Mouse (Mus musculus) testis, adult 2 months (tissue): ENCODE data around the gene Prpsap2. TPM values are rescaled to one million over a fixed set of nuclear protein-coding genes. Genes with fewer than 3 reads are reported as not detected.

Source experiments
- H3K27ac ChIP-seq: fragments of 200-500 bp; 2 replicates; pipeline ENCODE4 v1.5.1; 2012; ENCODE audit warnings: low read depth, low read length; ENCODE audit not compliant: control insufficient read depth, insufficient read depth
- H3K27me3 ChIP-seq: fragments of 200-500 bp; 2 replicates; pipeline ENCODE4 v1.6.1; 2012; ENCODE audit warnings: mild to moderate bottlenecking, low read length, moderate library complexity; ENCODE audit not compliant: control insufficient read depth, insufficient read depth
- H3K36me3 ChIP-seq: fragments of 200-500 bp; 2 replicates; pipeline ENCODE4 v1.6.1; 2012; ENCODE audit warnings: mild to moderate bottlenecking, low read length; ENCODE audit not compliant: control insufficient read depth, insufficient read depth
- H3K4me1 ChIP-seq: fragments of 200-500 bp; 2 replicates; pipeline ENCODE4 v1.6.1; 2012; ENCODE audit warnings: low read length; ENCODE audit not compliant: control insufficient read depth, insufficient read depth
- H3K4me3 ChIP-seq: fragments of 200-500 bp; 2 replicates; pipeline ENCODE4 v1.5.1; 2012; ENCODE audit warnings: low read depth, mild to moderate bottlenecking, low read length, moderate library complexity, mixed read lengths; ENCODE audit not compliant: control insufficient read depth
- CTCF ChIP-seq: fragments of 200-500 bp; IDR thresholded peaks from 2 replicates; pipeline ENCODE4 v1.5.1; 2012; ENCODE audit warnings: low read depth, mild to moderate bottlenecking, inconsistent platforms, low read length, moderate library complexity; ENCODE audit not compliant: control insufficient read depth, insufficient read depth, insufficient replicate concordance
- POLR2A ChIP-seq: fragments of 200-500 bp; IDR thresholded peaks from 2 replicates; pipeline ENCODE4 v1.6.1; 2012; ENCODE audit warnings: low read depth, mild to moderate bottlenecking, inconsistent platforms, low read length, moderate library complexity; ENCODE audit not compliant: control insufficient read depth
- polyA plus RNA-seq: library from polyadenylated mRNA; depleted of rRNA; stranded (reverse); fragments of >200 nt; gene quantifications from 2 replicates; pipeline ENCODE4 v1.2.3, GENCODE M21; 2012

The Prpsap2 gene
- polyA plus RNA-seq, 1 experiment: 16.8 TPM

DNA sequence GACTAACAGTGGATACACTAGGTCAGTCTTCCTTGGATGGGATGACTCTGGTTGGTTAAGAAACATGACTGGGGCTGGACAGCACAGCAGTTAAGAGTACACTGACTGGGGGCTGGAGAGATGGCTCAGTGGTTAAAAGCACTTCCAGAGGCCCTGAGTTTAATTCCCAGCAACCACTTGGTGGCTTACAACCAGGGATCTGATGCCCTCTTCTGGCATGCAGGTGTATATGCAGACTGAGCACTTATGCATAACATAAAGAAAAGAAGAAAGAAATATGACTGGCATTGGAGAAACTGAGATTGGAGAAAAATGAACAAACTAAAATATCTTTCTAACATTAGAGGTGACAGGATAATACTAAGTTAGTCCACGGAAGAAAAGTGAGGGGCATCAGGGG lies 21.4 kb downstream of the Prpsap2 start:
- H3K4me1 ChIP-seq: no peaks in the 10 kb centered on the region
- TF ChIP-seq POLR2A (no peak), CTCF (no peak)
- H3K36me3 ChIP-seq: no peaks in the 10 kb centered on the region; the same call in 1 of the 2 replicates
- H3K27me3 ChIP-seq: no peaks in the 10 kb centered on the region
- no peak overlapping the region for H3K27ac ChIP-seq
- H3K4me3 ChIP-seq: no peak overlapping the region

GRCm38 (mm10) chr11:61737290-61737689 lies 24.6 kb downstream of the Prpsap2 start:
- Histone ChIP-seq H3K27me3 (no peaks in the 10 kb centered on the region), H3K36me3 (peaks cover 2% of the 10 kb centered on the region), H3K27ac (no peak overlapping the region), H3K4me3 (no peak overlapping the region), H3K4me1 (no peaks in the 10 kb centered on the region)
- TF ChIP-seq CTCF (no peak), POLR2A (no peak)

- no peaks in the 10 kb centered on the region for H3K4me1 ChIP-seq
- H3K4me3 ChIP-seq: no peak overlapping the region
- H3K27ac ChIP-seq: no peak overlapping the region
- H3K36me3 ChIP-seq: peaks cover 8% of the 10 kb centered on the region
- no peaks in the 10 kb centered on the region for H3K27me3 ChIP-seq
- no peak for TF ChIP-seq CTCF
- no peak for TF ChIP-seq POLR2A
Observed at GRCm38 (mm10) chr11:61732672-61733071, 29.2 kb downstream of the Prpsap2 start.

DNA sequence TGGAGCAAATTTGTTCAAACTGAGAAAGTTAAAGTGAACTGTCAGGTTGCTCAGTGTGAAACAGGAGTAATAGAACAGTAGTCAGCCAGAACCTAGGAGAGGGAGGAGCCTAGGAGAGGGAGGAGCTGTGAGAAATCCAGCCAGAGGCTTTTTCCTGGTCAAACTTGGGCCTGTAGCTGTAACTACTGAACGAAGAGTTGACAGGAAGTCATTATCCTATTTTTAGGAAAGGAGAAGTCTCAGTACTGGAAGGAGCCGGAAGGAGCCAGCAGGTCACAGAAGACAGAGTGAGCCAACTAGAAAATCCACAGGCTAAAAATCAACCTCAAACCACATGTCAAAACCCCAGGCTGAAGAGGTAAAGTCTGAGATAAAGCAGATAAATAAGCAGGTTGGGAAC lies 33.9 kb downstream of the Prpsap2 start:
- no peak overlapping the region for H3K27ac ChIP-seq
- H3K27me3 ChIP-seq: no peaks in the 10 kb centered on the region
- no peak for TF ChIP-seq POLR2A
- TF ChIP-seq CTCF: no peak
- no peak overlapping the region for H3K4me3 ChIP-seq
- H3K36me3 ChIP-seq: peaks cover 8% of the 10 kb centered on the region
- no peaks in the 10 kb centered on the region for H3K4me1 ChIP-seq

- no peak for TF ChIP-seq POLR2A
- no peak for TF ChIP-seq CTCF
- Histone ChIP-seq H3K36me3 (no peaks in the 10 kb centered on the region), H3K27me3 (no peaks in the 10 kb centered on the region), H3K27ac (no peak overlapping the region), H3K4me3 (no peak overlapping the region), H3K4me1 (no peaks in the 10 kb centered on the region)
Observed at GRCm38 (mm10) chr11:61722077-61722476, 39.8 kb downstream of the Prpsap2 start.

DNA sequence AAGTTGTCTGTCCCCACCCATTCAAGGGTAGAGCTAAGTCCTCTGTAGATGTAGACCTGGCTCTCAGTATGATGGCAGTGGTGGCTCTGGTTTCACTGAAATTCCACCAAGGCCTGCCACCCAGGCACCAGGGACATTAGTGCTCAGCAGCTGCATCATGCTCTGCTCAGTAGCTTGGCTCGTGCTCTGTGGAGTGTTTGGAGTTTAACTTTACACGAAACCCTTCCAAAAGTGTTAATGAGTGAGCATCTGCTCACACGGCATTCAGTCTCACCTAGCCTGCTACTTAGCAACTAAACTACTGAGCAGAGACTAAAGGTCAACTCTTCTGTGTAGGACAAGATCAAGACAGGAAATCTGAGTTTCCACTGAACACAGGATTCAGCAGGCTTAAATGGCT lies 41.3 kb downstream of the Prpsap2 start, which contains the start of gene Slc5a10:
Gene Slc5a10, minus strand, starts transcription at position 191 of the 400 bp plus-strand sequence.
- H3K4me1 ChIP-seq: no peaks in the 10 kb centered on the region
- no peaks in the 10 kb centered on the region for H3K36me3 ChIP-seq
- no peak within 1 kb of the TSS for H3K4me3 ChIP-seq
- H3K27ac ChIP-seq: no peak within 1 kb of the TSS
- TF ChIP-seq POLR2A: no peak
- TF ChIP-seq CTCF: no peak
- H3K27me3 ChIP-seq: no peaks in the 10 kb centered on the region

- Histone ChIP-seq H3K27ac (no peak overlapping the region), H3K36me3 (no peaks in the 10 kb centered on the region), H3K4me3 (no peak overlapping the region), H3K27me3 (no peaks in the 10 kb centered on the region), H3K4me1 (no peaks in the 10 kb centered on the region; the same call in 1 of the 2 replicates)
- TF ChIP-seq CTCF: no peak
- TF ChIP-seq POLR2A: no peak
Observed at GRCm38 (mm10) chr11:61719826-61720225, 42.1 kb downstream of the Prpsap2 start.

DNA sequence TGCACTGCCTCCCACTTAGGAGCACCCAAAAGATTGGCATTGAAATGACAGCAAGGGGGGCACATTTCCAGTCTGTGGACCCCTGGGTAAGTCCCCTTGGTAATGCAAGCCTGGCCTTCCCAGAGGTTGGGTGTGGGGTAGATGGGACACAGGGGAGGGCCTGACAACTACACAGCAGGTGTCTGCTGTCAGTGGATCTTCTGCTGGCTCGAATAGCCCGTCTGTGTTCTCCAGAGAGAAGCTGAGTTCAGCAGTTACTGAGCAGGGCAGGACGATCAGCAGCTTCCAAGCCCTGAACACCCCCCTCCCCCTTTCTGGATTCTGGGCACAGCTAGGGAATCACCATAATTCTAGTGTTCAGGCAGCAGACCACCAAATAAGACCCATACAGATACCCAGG lies 42.5 kb downstream of the Prpsap2 start:
- no peaks in the 10 kb centered on the region for H3K36me3 ChIP-seq
- TF ChIP-seq CTCF: 0 out of 2 replicates have a peak, but pooled peaks have one; percentile 9
- TF ChIP-seq POLR2A: no peak
- H3K27me3 ChIP-seq: no peaks in the 10 kb centered on the region
- H3K27ac ChIP-seq: no peak overlapping the region
- no peaks in the 10 kb centered on the region; the same call in 1 of the 2 replicates for H3K4me1 ChIP-seq
- H3K4me3 ChIP-seq: no peak overlapping the region
